Mouse (Mus musculus) induced T-regulatory cell, adult 2 months (primary cell): ENCODE measurements at regions not wholly inside any gene's neighbourhood (a gene's known extent, or its start where the extent isn't known, plus 50 kb on each side); places are given as distances from the start of the nearest gene placed in this dataset.

Experiments
- DNase-seq: peaks from one replicate; pipeline ENCODE4 v3.0.0-alpha.2; 2012; ENCODE audit warnings: low read depth

DNA sequence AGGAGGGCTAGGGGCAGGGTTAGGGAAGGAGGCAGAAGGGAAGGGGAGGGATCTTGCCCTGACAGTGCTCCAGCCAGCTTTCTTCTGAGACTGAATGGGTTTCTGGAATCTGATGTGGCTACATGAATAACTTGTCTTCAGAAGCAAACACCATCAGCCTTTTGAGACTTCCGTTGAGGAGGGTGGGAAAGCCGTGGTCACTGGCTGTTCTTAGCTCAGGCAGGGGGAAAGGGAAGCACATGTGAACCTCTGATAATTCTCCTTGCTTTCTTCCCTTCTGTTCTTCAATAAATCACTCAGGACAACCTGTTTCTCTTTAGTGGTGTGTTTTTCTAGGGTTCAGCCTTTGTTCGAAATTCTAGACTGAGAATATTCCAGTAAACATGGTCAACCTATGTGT is 148.9 kb downstream of the Bcl11a start:
- no peak for DNase-seq

DNA sequence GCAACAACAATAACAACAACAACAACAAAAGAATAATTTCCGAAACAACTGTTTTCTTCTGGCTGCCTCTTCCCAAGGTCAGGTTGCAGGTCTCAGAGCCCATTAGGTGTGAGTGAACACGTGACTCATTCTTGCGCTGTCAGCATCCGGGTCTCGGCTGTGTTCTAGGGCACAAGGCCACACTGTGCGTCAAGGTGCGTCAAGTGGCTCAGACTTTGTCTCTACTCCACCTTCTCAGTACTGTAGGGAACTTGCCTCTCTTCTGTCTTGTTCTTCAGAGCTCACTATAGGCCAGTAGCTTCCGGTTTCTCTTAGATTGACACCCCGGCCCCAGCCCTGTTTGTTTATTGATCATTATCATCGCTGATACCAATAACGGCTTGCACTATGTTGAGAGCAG is 155.5 kb downstream of the Bcl11a start:
- no peak for DNase-seq

DNA sequence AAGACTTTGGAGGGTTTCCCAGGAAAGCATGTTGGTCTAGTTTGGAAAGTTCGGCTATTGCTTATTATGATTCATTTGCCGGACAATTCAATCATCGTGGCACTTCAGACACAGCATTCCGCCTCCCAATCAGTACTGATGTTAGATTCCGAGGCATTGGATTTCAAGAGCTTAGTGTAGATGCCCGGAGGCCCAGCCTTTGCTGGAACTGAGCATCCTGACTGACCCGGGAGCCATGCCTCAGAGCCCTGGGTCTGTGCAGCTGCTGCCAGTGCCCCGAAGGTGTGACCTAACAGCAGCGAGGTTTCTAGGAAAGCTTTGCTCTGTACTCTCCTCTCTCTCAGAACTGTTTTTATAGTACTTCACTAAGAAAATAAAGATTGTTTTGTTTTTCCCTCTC is 156.0 kb downstream of the Bcl11a start:
- no peak for DNase-seq

GRCm38 (mm10) chr11:24234422-24234821 is 156.6 kb downstream of the Bcl11a start:
- DNase-seq: no peak

DNA sequence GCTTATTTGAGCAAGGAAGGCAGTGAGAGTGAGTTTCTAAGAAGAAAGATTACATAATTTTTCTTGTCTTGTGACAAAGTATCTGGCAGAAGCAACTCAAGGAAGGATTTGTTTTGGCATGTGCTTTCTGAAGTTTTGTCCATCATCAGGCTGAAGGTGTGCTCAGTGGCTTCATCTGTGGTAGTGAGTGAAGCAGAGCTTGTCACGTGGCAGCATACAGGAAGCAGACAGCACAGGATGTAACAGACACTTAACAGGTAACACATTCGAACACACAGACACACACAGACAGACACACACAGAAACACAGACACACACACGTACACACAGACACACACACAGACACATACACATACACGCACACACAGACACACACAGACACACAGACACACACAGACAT is 157.5 kb downstream of the Bcl11a start:
- no peak for DNase-seq

DNA sequence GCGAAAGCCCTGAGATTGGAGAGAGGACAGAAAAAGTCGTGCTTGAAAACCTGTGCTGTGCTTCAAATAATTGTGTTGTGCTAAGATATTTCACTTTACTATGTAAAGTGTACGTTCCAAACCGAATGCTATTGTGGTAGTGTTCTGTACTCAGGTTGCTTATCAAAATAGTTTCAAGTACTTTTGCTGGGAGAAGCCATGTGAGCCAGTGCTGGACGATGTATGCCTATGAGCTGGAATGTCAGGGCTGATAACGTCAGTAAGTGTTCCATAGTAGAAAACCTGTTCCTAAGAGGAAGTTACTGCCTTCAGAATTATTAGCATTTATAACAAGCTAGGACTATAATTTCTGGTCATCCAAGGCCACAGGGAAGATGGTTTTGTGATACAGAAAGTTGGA is 161.8 kb downstream of the Bcl11a start:
- no peak for DNase-seq

GRCm38 (mm10) chr11:24242096-24242495 is 164.2 kb downstream of the Bcl11a start:
- no peak for DNase-seq

GRCm38 (mm10) chr11:24242888-24243287 is 165.0 kb downstream of the Bcl11a start:
- DNase-seq: no peak

GRCm38 (mm10) chr11:24245390-24245789 is 167.5 kb downstream of the Bcl11a start:
- no peak for DNase-seq

GRCm38 (mm10) chr11:24246314-24246713 is 168.5 kb downstream of the Bcl11a start:
- no peak for DNase-seq

- no peak for DNase-seq
Measured at GRCm38 (mm10) chr11:24247285-24247684, 169.4 kb downstream of the Bcl11a start.

GRCm38 (mm10) chr11:24251516-24251915 is 173.7 kb downstream of the Bcl11a start:
- no peak for DNase-seq

DNA sequence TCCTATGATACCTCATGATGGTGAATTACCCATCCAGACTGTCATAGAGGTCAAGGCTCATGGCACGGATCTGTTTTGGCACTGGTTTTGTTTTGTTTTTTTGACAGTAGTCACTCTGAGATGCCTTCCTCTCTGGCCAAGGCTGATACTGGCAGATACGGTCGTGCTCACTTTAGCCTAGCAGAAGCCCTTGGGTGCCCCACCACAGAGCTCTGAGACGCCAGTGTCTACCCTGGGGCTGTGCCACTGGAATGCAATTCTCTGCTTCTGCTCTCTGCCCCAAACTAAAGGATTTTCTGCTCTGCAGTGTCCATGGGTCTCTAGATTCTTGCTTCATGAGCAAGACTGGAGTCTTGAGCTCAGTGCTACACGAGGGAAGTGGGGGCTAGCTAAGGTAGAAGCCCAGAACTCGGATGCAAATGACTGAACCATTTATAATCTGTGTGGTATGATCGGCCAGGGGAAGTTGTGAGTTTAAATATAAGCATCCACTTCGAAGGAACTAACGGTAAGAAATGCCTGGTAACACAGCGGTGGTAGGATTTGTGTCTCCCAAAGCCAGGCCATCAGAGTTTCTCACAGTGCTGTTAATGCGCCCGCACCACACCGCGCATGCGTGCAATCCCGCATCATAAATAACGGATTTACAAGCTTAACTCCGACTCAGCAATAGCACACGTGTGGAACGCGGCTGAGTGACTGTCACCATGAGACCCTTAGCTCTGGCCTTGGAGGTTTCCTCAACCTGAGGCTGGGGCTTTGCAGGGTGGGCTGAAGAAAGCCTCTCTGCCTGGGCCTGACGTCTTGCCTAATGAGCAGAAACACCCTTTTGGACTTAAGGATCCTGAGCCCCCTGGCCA is 177.6 kb downstream of the Bcl11a start:
- DNase-seq: no peak

DNA sequence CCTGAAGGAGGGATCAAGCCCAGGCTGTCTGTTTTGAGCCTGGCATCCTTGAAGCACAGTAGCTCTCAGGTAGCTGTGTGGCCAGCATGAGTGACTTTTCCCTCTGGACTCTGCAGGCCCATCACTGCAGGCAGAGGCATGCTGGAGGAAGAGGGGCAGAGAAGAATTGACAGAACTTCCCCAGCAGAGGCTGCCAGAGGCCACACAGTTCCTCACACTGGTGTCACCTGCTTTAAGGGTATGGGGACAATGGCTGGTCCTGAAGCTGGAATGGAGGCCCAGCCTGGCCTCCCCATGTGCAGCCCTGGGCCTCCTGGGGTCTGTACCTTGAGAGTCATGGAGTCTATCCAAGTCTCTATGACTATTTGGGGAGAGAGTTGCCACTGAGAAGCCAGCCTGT is 179.9 kb downstream of the Bcl11a start:
- no peak for DNase-seq

DNA sequence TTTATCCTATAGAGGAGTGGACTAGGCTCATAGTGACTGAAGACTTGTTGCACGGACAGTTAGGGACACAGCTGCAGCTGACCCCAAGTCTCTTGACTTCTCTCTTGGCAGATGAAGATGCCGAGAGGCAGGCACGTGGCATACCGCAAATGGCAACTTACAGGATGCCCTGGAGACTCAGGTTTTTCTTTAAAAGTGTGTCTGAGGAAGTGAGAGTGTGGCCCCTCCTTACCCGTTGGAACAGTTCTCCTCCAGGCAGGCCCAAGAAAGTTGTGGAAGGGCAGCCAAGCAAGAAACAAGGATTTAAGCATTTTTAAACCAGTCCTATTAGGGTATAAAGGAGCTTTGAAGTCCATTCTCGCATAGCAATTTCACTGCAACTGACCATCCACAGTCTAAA is 180.5 kb downstream of the Bcl11a start:
- DNase-seq: no peak

GRCm38 (mm10) chr11:24259668-24260067 is 181.8 kb downstream of the Bcl11a start:
- DNase-seq: no peak

DNA sequence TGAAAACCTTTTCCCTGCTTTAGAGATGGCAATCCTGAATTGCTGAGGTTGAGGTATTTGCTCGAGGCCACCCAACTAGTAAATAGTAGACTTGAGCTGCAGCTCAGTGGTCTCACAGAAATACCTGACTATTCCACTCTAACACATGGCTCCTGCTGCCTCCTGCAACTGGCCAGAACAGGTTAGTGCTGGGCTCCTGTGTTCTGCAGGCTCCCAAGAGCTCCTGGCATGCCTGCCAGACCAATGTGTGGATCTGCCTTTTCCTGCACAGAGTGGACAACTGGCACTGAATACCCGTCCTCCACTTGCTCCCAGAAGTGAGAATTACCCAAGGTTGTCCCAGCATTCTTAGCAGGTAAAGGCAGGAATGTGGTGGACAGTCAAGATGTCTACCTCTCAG is 191.2 kb downstream of the Bcl11a start:
- no peak for DNase-seq

GRCm38 (mm10) chr11:24281628-24282027 is 203.8 kb downstream of the Bcl11a start:
- DNase-seq: no peak

- DNase-seq: no peak
Measured at GRCm38 (mm10) chr11:24282556-24282955, 204.7 kb downstream of the Bcl11a start.

- no peak for DNase-seq
Measured at GRCm38 (mm10) chr11:24286129-24287108, 208.6 kb downstream of the Bcl11a start.

- no peak for DNase-seq
Measured at GRCm38 (mm10) chr11:24293209-24293608, 215.4 kb downstream of the Bcl11a start.

GRCm38 (mm10) chr11:24293860-24294531 is 216.1 kb downstream of the Bcl11a start:
- no peak for DNase-seq
